Mouse (Mus musculus) liver, embryonic 14.5 days (tissue): Measurements from ENCODE around the gene Eras. TPM values are rescaled to one million over a fixed set of nuclear protein-coding genes. Genes with fewer than 3 reads are reported as not detected.

Source experiments
- ATAC-seq: fragments of 200-750 bp; cut with Nextera tagmentation; 2 replicates; pipeline ENCODE4 v1.8.0; 2017; ENCODE audit warnings: moderate number of reproducible peaks, mild to moderate bottlenecking, moderate library complexity; ENCODE audit not compliant: insufficient read depth
- DNase-seq, 3 experiments: peaks; one replicate each; pipeline ENCODE4 v3.0.0-alpha.2; 2012 to 2013; ENCODE audit warnings: low read depth in 3 of 3, low spot score in 3 of 3
- H3K27ac ChIP-seq: fragments of 300-500 bp; sonication (generic); 2 replicates; pipeline ENCODE4 v1.5.1; 2014; ENCODE audit warnings: moderate library complexity, mild to moderate bottlenecking, control low read depth, inconsistent platforms
- H3K27me3 ChIP-seq: fragments of 300-500 bp; sonication (generic); 2 replicates; pipeline ENCODE4 v1.6.1; 2014; ENCODE audit warnings: mild to moderate bottlenecking, low read length, moderate library complexity; ENCODE audit not compliant: control insufficient read depth, insufficient read depth
- H3K36me3 ChIP-seq: fragments of 300-500 bp; sonication (generic); replicated peaks from 2 replicates; pipeline ENCODE4 v1.6.1; 2014; ENCODE audit warnings: low read depth; ENCODE audit not compliant: control insufficient read depth, insufficient read depth
- H3K4me1 ChIP-seq, 2 experiments: fragments of 200-500 bp in 1 of 2; fragments of 300-500 bp in 1 of 2; sonication (generic) in 1 of 2; replicated peaks; 2 replicates each; pipeline ENCODE4 v1.6.1; 2012 to 2014; ENCODE audit warnings: antibody characterized with exemption in 1 of 2, inconsistent platforms in 1 of 2, low read length in 1 of 2; ENCODE audit not compliant: control insufficient read depth in 2 of 2, insufficient read depth in 2 of 2
- H3K4me2 ChIP-seq: fragments of 300-500 bp; sonication (generic); 2 replicates; pipeline ENCODE4 v1.6.1; 2014; ENCODE audit warnings: low read depth, mild to moderate bottlenecking, control low read depth, moderate library complexity
- H3K4me3 ChIP-seq, 2 experiments: fragments of 200-500 bp in 1 of 2; fragments of 300-500 bp in 1 of 2; sonication (generic) in 1 of 2; 2 replicates each; pipeline ENCODE4 v1.5.1; 2012 to 2014; ENCODE audit warnings: low read depth in 2 of 2, low read length in 2 of 2, mild to moderate bottlenecking in 2 of 2, control low read depth in 1 of 2, inconsistent platforms in 1 of 2, moderate library complexity in 1 of 2; ENCODE audit not compliant: insufficient read depth in 1 of 2
- H3K9ac ChIP-seq: fragments of 300-500 bp; sonication (generic); replicated peaks from 2 replicates; pipeline ENCODE4 v1.6.1; 2014; ENCODE audit warnings: mild to moderate bottlenecking, control low read depth, moderate library complexity
- H3K9me3 ChIP-seq: fragments of 300-500 bp; sonication (generic); 2 replicates; pipeline ENCODE4 v1.6.1; 2016; ENCODE audit warnings: low read length, mixed read lengths; ENCODE audit not compliant: control insufficient read depth
- CTCF ChIP-seq: IDR thresholded peaks from 2 replicates; pipeline ENCODE4 v1.5.1; 2016; ENCODE audit warnings: antibody characterized with exemption, low read depth, control low read depth
- EP300 ChIP-seq: IDR thresholded peaks from 2 replicates; pipeline ENCODE4 v1.6.1; 2016; ENCODE audit warnings: antibody characterized with exemption, low read depth
- WGBS: fragments of 180-500 bp; shearing (Covaris S2); extraction: QIAGEN DNeasy Blood & Tissue Kit; methylation state at CpG from one replicate; pipeline ENCODE4 v1.1.7; 2014; ENCODE audit not compliant: insufficient replicate concordance; 5-methylcytosine and 5-hydroxymethylcytosine counted together
- polyA plus RNA-seq, 2 experiments: library from polyadenylated mRNA; depleted of rRNA in 1 of 2; stranded (reverse) in 1 of 2; unstranded in 1 of 2; fragments of >200 nt; fragmentation: Nextera tagmentation in 1 of 2; extraction: Ambion mirVana in 1 of 2; gene quantifications; 2 replicates each; pipeline versions ENCODE4 v1.2.1 to v1.2.3; 2012 to 2014

Eras gene
- polyA plus RNA-seq, 2 experiments, result not detected

- 23% methylated on average over 21 of the region's 21 CpGs for WGBS
- no peak overlapping the region for H3K9ac ChIP-seq
- no peak for TF ChIP-seq CTCF
- TF ChIP-seq EP300, result no peak
- DNase-seq (no peak), ATAC-seq (peak; percentile 14; the same call in 1 of the 2 replicates)
- no peaks in the 10 kb centered on the region for H3K9me3 ChIP-seq
- H3K4me2 ChIP-seq, result peak overlapping the region; percentile 74
- H3K4me3 ChIP-seq, result peak overlapping the region; percentile 47 to 53
- H3K27me3 ChIP-seq, result no peaks in the 10 kb centered on the region
- peaks cover 0 to 11% of the 10 kb centered on the region in 2 experiments; a peak in 3 of 4 replicates for H3K4me1 ChIP-seq
- H3K27ac ChIP-seq, result no peak overlapping the region
- H3K36me3 ChIP-seq, result peaks cover 7% of the 10 kb centered on the region
Measured at GRCm38 (mm10) chrX:7878495-7878894, 49.9 kb downstream of the Eras start.

GRCm38 (mm10) chrX:7878007-7878419 is 50.4 kb downstream of the Eras start, which contains the start of gene Pim2:
Gene Pim2, plus strand, starts transcription at chrX:7878262.
- Histone ChIP-seq H3K27me3 (no peaks in the 10 kb centered on the region), H3K4me2 (peak within 1 kb of the TSS; percentile 74), H3K4me1 (peaks cover 0 to 11% of the 10 kb centered on the region in 2 experiments; a peak in 3 of 4 replicates), H3K9ac (peak within 1 kb of the TSS; percentile 3; the same call in 1 of the 2 replicates), H3K9me3 (no peaks in the 10 kb centered on the region), H3K4me3 (peak within 1 kb of the TSS; percentile 53 to 62), H3K27ac (no peak within 1 kb of the TSS), H3K36me3 (peaks cover 12% of the 10 kb centered on the region)
- ATAC-seq (peak; percentile 95), DNase-seq (peak; percentile 71 to 78 (median 76))
- TF ChIP-seq CTCF (no peak), EP300 (no peak)
- 11% methylated on average over 26 of the region's 38 CpGs for WGBS

Other genes with a start within 250 kb of the Eras start
- 0.02 and 0.04 TPM in 2 replicates for gene Magix, start 247.4 kb downstream of the Eras start, polyA plus RNA-seq (2012; rRNA removed)
- gene Magix, start 247.4 kb downstream of the Eras start, polyA plus RNA-seq (2014; fragmentation: Nextera tagmentation; extraction: Ambion mirVana), result 0.20 TPM in 1 of 2 replicates, not detected in the other
- gene Gpkow, start 231.5 kb downstream of the Eras start, polyA plus RNA-seq (2012; rRNA removed), result 4.4 and 7.0 TPM in 2 replicates
- gene Gpkow, start 231.5 kb downstream of the Eras start, polyA plus RNA-seq (2014; fragmentation: Nextera tagmentation; extraction: Ambion mirVana), result 12.6 and 14.6 TPM in 2 replicates
- 11.8 and 12.1 TPM in 2 replicates for gene Wdr45, start 214.3 kb downstream of the Eras start, polyA plus RNA-seq (2012; rRNA removed)
- 7.5 and 10.0 TPM in 2 replicates for gene Wdr45, start 214.3 kb downstream of the Eras start, polyA plus RNA-seq (2014; fragmentation: Nextera tagmentation; extraction: Ambion mirVana)
- 0.09 and 0.18 TPM in 2 replicates for gene Gm45208, start 206.4 kb downstream of the Eras start, polyA plus RNA-seq (2012; rRNA removed)
- gene Gm45208, start 206.4 kb downstream of the Eras start, polyA plus RNA-seq (2014; fragmentation: Nextera tagmentation; extraction: Ambion mirVana), result not detected in 2 replicates
- 4.3 and 5.7 TPM in 2 replicates for gene Praf2, start 200.2 kb downstream of the Eras start, polyA plus RNA-seq (2012; rRNA removed)
- 4.0 and 6.6 TPM in 2 replicates for gene Praf2, start 200.2 kb downstream of the Eras start, polyA plus RNA-seq (2014; fragmentation: Nextera tagmentation; extraction: Ambion mirVana)
- gene Ccdc120, start 177.7 kb downstream of the Eras start, polyA plus RNA-seq (2012; rRNA removed), result 1.4 and 2.0 TPM in 2 replicates
- 1.5 and 2.3 TPM in 2 replicates for gene Ccdc120, start 177.7 kb downstream of the Eras start, polyA plus RNA-seq (2014; fragmentation: Nextera tagmentation; extraction: Ambion mirVana)
- 4.6 and 4.7 TPM in 2 replicates for gene Tfe3, start 166.0 kb downstream of the Eras start, polyA plus RNA-seq (2012; rRNA removed)
- 5.7 and 7.3 TPM in 2 replicates for gene Tfe3, start 166.0 kb downstream of the Eras start, polyA plus RNA-seq (2014; fragmentation: Nextera tagmentation; extraction: Ambion mirVana)
- 23.3 and 31.3 TPM in 2 replicates for gene Gripap1, start 138.8 kb downstream of the Eras start, polyA plus RNA-seq (2012; rRNA removed)
- gene Gripap1, start 138.8 kb downstream of the Eras start, polyA plus RNA-seq (2014; fragmentation: Nextera tagmentation; extraction: Ambion mirVana), result 17.7 and 19.7 TPM in 2 replicates
- 0.37 and 0.43 TPM in 2 replicates for gene Kcnd1, start 106.3 kb downstream of the Eras start, polyA plus RNA-seq (2012; rRNA removed)
- 0.19 TPM in 2 replicates for gene Kcnd1, start 106.3 kb downstream of the Eras start, polyA plus RNA-seq (2014; fragmentation: Nextera tagmentation; extraction: Ambion mirVana)
- 30.0 and 30.4 TPM in 2 replicates for gene Otud5, start 87.2 kb downstream of the Eras start, polyA plus RNA-seq (2012; rRNA removed)
- gene Otud5, start 87.2 kb downstream of the Eras start, polyA plus RNA-seq (2014; fragmentation: Nextera tagmentation; extraction: Ambion mirVana), result 26.9 and 28.8 TPM in 2 replicates
- 2.8 and 2.9 TPM in 2 replicates for gene Pim2, start 50.3 kb downstream of the Eras start, polyA plus RNA-seq (2012; rRNA removed)
- gene Pim2, start 50.3 kb downstream of the Eras start, polyA plus RNA-seq (2014; fragmentation: Nextera tagmentation; extraction: Ambion mirVana), result 2.3 and 2.4 TPM in 2 replicates
- 13.1 and 13.6 TPM in 2 replicates for gene Slc35a2, start 44.6 kb downstream of the Eras start, polyA plus RNA-seq (2012; rRNA removed)
- 6.6 and 6.7 TPM in 2 replicates for gene Slc35a2, start 44.6 kb downstream of the Eras start, polyA plus RNA-seq (2014; fragmentation: Nextera tagmentation; extraction: Ambion mirVana)
- 27.3 and 41.4 TPM in 2 replicates for gene Pqbp1, start 29.3 kb downstream of the Eras start, polyA plus RNA-seq (2012; rRNA removed)
- 28.4 and 28.5 TPM in 2 replicates for gene Pqbp1, start 29.3 kb downstream of the Eras start, polyA plus RNA-seq (2014; fragmentation: Nextera tagmentation; extraction: Ambion mirVana)
- 18.2 and 18.6 TPM in 2 replicates for gene Timm17b, start 29.2 kb downstream of the Eras start, polyA plus RNA-seq (2012; rRNA removed)
- gene Timm17b, start 29.2 kb downstream of the Eras start, polyA plus RNA-seq (2014; fragmentation: Nextera tagmentation; extraction: Ambion mirVana), result 105 and 109 TPM in 2 replicates
- not detected in 2 replicates for gene Gm10491, start 20.8 kb downstream of the Eras start, polyA plus RNA-seq (2012; rRNA removed)
- gene Gm10491, start 20.8 kb downstream of the Eras start, polyA plus RNA-seq (2014; fragmentation: Nextera tagmentation; extraction: Ambion mirVana), result not detected in 2 replicates
- not detected in 2 replicates for gene Gm10490, start 19.1 kb downstream of the Eras start, polyA plus RNA-seq (2012; rRNA removed)
- not detected in 2 replicates for gene Gm10490, start 19.1 kb downstream of the Eras start, polyA plus RNA-seq (2014; fragmentation: Nextera tagmentation; extraction: Ambion mirVana)
- 0.19 TPM in 1 of 2 replicates, not detected in the other for gene Pcsk1n, start 8.8 kb downstream of the Eras start, polyA plus RNA-seq (2012; rRNA removed)
- gene Pcsk1n, start 8.8 kb downstream of the Eras start, polyA plus RNA-seq (2014; fragmentation: Nextera tagmentation; extraction: Ambion mirVana), result 0.08 TPM in 1 of 2 replicates, not detected in the other
- 10.8 and 11.9 TPM in 2 replicates for gene Hdac6, start 19.3 kb upstream of the Eras start, polyA plus RNA-seq (2012; rRNA removed)
- 7.9 and 8.8 TPM in 2 replicates for gene Hdac6, start 19.3 kb upstream of the Eras start, polyA plus RNA-seq (2014; fragmentation: Nextera tagmentation; extraction: Ambion mirVana)
- 112 and 113 TPM in 2 replicates for gene Gata1, start 49.5 kb upstream of the Eras start, polyA plus RNA-seq (2012; rRNA removed)
- gene Gata1, start 49.5 kb upstream of the Eras start, polyA plus RNA-seq (2014; fragmentation: Nextera tagmentation; extraction: Ambion mirVana), result 105 and 126 TPM in 2 replicates
- not detected in 2 replicates for gene Glod5, start 89.9 kb upstream of the Eras start, polyA plus RNA-seq (2012; rRNA removed)
- gene Glod5, start 89.9 kb upstream of the Eras start, polyA plus RNA-seq (2014; fragmentation: Nextera tagmentation; extraction: Ambion mirVana), result not detected in 2 replicates
- 24.6 and 31.3 TPM in 2 replicates for gene Suv39h1, start 146.2 kb upstream of the Eras start, polyA plus RNA-seq (2012; rRNA removed)
- 28.4 and 34.8 TPM in 2 replicates for gene Suv39h1, start 146.2 kb upstream of the Eras start, polyA plus RNA-seq (2014; fragmentation: Nextera tagmentation; extraction: Ambion mirVana)
- 8.2 and 10.0 TPM in 2 replicates for gene Was, start 161.9 kb upstream of the Eras start, polyA plus RNA-seq (2012; rRNA removed)
- 2.7 and 3.5 TPM in 2 replicates for gene Was, start 161.9 kb upstream of the Eras start, polyA plus RNA-seq (2014; fragmentation: Nextera tagmentation; extraction: Ambion mirVana)
- 14.3 and 14.5 TPM in 2 replicates for gene Wdr13, start 204.3 kb upstream of the Eras start, polyA plus RNA-seq (2012; rRNA removed)
- 3.7 and 4.4 TPM in 2 replicates for gene Wdr13, start 204.3 kb upstream of the Eras start, polyA plus RNA-seq (2014; fragmentation: Nextera tagmentation; extraction: Ambion mirVana)
- 135 and 224 TPM in 2 replicates for gene Rbm3, start 217.3 kb upstream of the Eras start, polyA plus RNA-seq (2012; rRNA removed)
- gene Rbm3, start 217.3 kb upstream of the Eras start, polyA plus RNA-seq (2014; fragmentation: Nextera tagmentation; extraction: Ambion mirVana), result 317 and 352 TPM in 2 replicates
- gene Tbc1d25, start 247.6 kb upstream of the Eras start, polyA plus RNA-seq (2012; rRNA removed), result 5.4 TPM in 2 replicates
- 4.2 and 4.9 TPM in 2 replicates for gene Tbc1d25, start 247.6 kb upstream of the Eras start, polyA plus RNA-seq (2014; fragmentation: Nextera tagmentation; extraction: Ambion mirVana)